Mouse (Mus musculus) lung, adult 2 months (tissue): ENCODE data around the gene Neurog2.

Experiments
- CTCF ChIP-seq: fragments of 200-500 bp; IDR thresholded peaks from 2 replicates; pipeline ENCODE4 v1.5.1; 2011; ENCODE audit warnings: mild to moderate bottlenecking, low read length, control low read depth; ENCODE audit not compliant: insufficient read depth
- POLR2A ChIP-seq: fragments of 200-500 bp; IDR thresholded peaks from 2 replicates; pipeline ENCODE4 v1.6.1; 2011; ENCODE audit warnings: low read depth, mild to moderate bottlenecking, control low read depth, low read length, borderline replicate concordance; ENCODE audit errors: extremely low read depth

- no peak for TF ChIP-seq CTCF
- TF ChIP-seq POLR2A = no peak
These were observed 2.1 kb upstream of the Neurog2 start for GRCm38 (mm10) chr3:127630735-127631372.
